Mouse (Mus musculus) kidney, adult 2 months (tissue): ENCODE measurements at regions not wholly inside any gene's neighbourhood (a gene's known extent, or its start where the extent isn't known, plus 50 kb on each side); places are given as distances from the start of the nearest gene placed in this dataset.

Experiments used
- CTCF ChIP-seq: fragments of 200-500 bp; conservative IDR thresholded peaks from 2 replicates; pipeline ENCODE4 v1.5.1; 2011; ENCODE audit warnings: low read depth, mild to moderate bottlenecking, control low read depth, low read length, moderate library complexity, mixed read lengths; ENCODE audit not compliant: insufficient read depth, insufficient read length
- POLR2A ChIP-seq: fragments of 200-500 bp; IDR thresholded peaks from one replicate; pipeline ENCODE4 v1.6.1; 2011; ENCODE audit warnings: low read depth, low read length, control low read depth

GRCm38 (mm10) chr9:47054595-47054994 is 56.1 kb downstream of the Gm4791 start:
- TF ChIP-seq CTCF (no peak), POLR2A (no peak)
